In genomic region chr8:126736441-126736962, GRCm38 (mm10) we compare ENCODE assay signal across 8 mouse cellular contexts.
A peak's percentile ranks its signal among the peaks of the same experiment; 100 is the strongest.
DNase-seq lines count a peak whose midpoint lies in the region; ATAC-seq lines count a peak whose summit lies in the region.

No protein-coding gene starts in this region.

- H3K27me3 ChIP-seq in heart, embryonic 14.5 days (ENCODE audit: control insufficient read depth, insufficient read depth, low read length): no peaks in the 10 kb centered on the region
- no peaks in the 10 kb centered on the region for H3K27me3 ChIP-seq in liver, embryonic 15.5 days
- H3K27me3 ChIP-seq in neural tube, embryonic 13.5 days: no peaks in the 10 kb centered on the region

- no peak overlapping the region; a peak in 1 of 4 replicates for H3K4me3 ChIP-seq in heart, embryonic 14.5 days (ENCODE audit: control insufficient read depth in 1 of 2, insufficient read depth in 1 of 2, low read depth in 1 of 2, low read length in 2 of 2)
- no peak overlapping the region for H3K4me3 ChIP-seq in liver, embryonic 15.5 days (replicated peaks)
- no peak overlapping the region for H3K4me3 ChIP-seq in neural tube, embryonic 13.5 days

- peak overlapping the region; percentile 95 to 97 for H3K27ac ChIP-seq in heart, embryonic 14.5 days (replicated peaks in 1 of 2; ENCODE audit: control insufficient read depth in 1 of 2, insufficient read depth in 1 of 2, low read depth in 2 of 2, low read length in 2 of 2)
- H3K27ac ChIP-seq in liver, embryonic 15.5 days (replicated peaks): peak overlapping the region; percentile 87
- H3K27ac ChIP-seq in neural tube, embryonic 13.5 days (replicated peaks): peak overlapping the region; percentile 72

- H3K4me1 ChIP-seq in heart, embryonic 14.5 days (ENCODE audit: control insufficient read depth in 2 of 2, insufficient read depth in 2 of 2, low read length in 2 of 2): peaks cover 20 to 30% of the 10 kb centered on the region in 2 experiments
- H3K4me1 ChIP-seq in liver, embryonic 15.5 days (replicated peaks): peaks cover 20% of the 10 kb centered on the region
- H3K4me1 ChIP-seq in neural tube, embryonic 13.5 days (replicated peaks): peaks cover 53% of the 10 kb centered on the region

- WGBS in heart, embryonic 14.5 days: 8% methylated on average over 10 of the region's 10 CpGs
- WGBS in liver, embryonic 15.5 days (ENCODE audit: insufficient replicate concordance): 49% methylated on average over 10 of the region's 10 CpGs
- 17% methylated on average over 10 of the region's 10 CpGs for WGBS in neural tube, embryonic 13.5 days

- peak overlapping the region; percentile 37 for H3K4me2 ChIP-seq in heart, embryonic 14.5 days (ENCODE audit: low read length)
- H3K4me2 ChIP-seq in liver, embryonic 15.5 days: no peak overlapping the region
- no peak overlapping the region for H3K4me2 ChIP-seq in neural tube, embryonic 13.5 days

- peak overlapping the region; percentile 71 for H3K9ac ChIP-seq in heart, embryonic 14.5 days (ENCODE audit: low read length)
- H3K9ac ChIP-seq in liver, embryonic 15.5 days: no peak overlapping the region
- 0 out of 2 replicates have a peak overlapping the region, but pooled peaks have one; percentile 6 for H3K9ac ChIP-seq in neural tube, embryonic 13.5 days

- peak; percentile 76 for ATAC-seq in heart, embryonic 14.5 days (ENCODE audit: insufficient number of reproducible peaks, insufficient read depth, low FRiP score, low read depth)
- ATAC-seq in liver, embryonic 15.5 days (ENCODE audit: insufficient read depth): peak; percentile 61
- peak; percentile 62 for ATAC-seq in neural tube, embryonic 13.5 days (ENCODE audit: low read depth)

- no peaks in the 10 kb centered on the region for H3K36me3 ChIP-seq in heart, embryonic 14.5 days (ENCODE audit: control insufficient read depth, insufficient read depth, low read length)
- no peaks in the 10 kb centered on the region for H3K36me3 ChIP-seq in liver, embryonic 15.5 days (replicated peaks)
- H3K36me3 ChIP-seq in neural tube, embryonic 13.5 days: no peaks in the 10 kb centered on the region

- DNase-seq in embryo, embryonic 10.5 days (ENCODE audit: low spot score): peak; percentile 45
- DNase-seq in embryo, embryonic 10 days (ENCODE audit: low spot score): no peak
- peak; percentile 29 for DNase-seq in fibroblast of lung, adult 2 months (ENCODE audit: low read depth)
- peak; percentile 92 for DNase-seq in kidney, postnatal 14 days
- no peak for DNase-seq in thymus, postnatal 14 days

- H3K9me3 ChIP-seq in heart, embryonic 14.5 days (ENCODE audit: control insufficient read depth, low read length): no peaks in the 10 kb centered on the region
- no peaks in the 10 kb centered on the region for H3K9me3 ChIP-seq in liver, embryonic 15.5 days (replicated peaks)
- no peaks in the 10 kb centered on the region for H3K9me3 ChIP-seq in neural tube, embryonic 13.5 days

Comparison
In these comparisons a context has a peak if more than half of its experiments do, and no peak if none do; other contexts are left out.
1. DNase-seq: peak in embryo, embryonic 10.5 days (single experiment), fibroblast of lung, adult 2 months (single experiment) and kidney, postnatal 14 days (single experiment); none in embryo, embryonic 10 days (single experiment) and thymus, postnatal 14 days (single experiment).
2. Peak in every context shown above with its lines, with median percentiles within 50 percentile points of each other: ATAC-seq and H3K27ac ChIP-seq.